Mouse (Mus musculus): ENCODE data around the gene Ebf4.

DNA sequence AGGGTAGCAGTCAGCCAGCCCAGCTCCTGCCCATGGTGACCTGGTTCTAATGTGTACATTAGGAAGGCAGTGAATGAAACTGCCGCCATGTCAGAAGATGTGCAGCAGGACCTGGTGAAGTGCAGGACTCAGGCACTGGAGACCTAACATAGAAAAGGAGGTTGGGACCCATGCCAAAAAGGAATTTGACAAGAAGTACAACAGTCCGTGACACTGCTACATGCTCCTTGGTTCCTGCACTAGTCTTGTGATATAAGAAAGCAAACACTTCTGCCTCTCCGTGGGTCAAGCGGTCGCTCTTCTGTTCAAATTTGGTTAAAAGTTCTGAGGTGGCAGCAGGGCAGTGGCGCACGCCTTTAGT lies 46.2 kb downstream of the Ebf4 start:
- TF ChIP-seq TAL1 (IDR thresholded peaks at IDR 0.05; ENCODE audit: low read length) (no peak), GATA1 (IDR thresholded peaks at IDR 0.05; ENCODE audit: low read length) (no peak)
